Mouse (Mus musculus): ENCODE results near the gene Arhgef6.

Gene Arhgef6

DNA sequence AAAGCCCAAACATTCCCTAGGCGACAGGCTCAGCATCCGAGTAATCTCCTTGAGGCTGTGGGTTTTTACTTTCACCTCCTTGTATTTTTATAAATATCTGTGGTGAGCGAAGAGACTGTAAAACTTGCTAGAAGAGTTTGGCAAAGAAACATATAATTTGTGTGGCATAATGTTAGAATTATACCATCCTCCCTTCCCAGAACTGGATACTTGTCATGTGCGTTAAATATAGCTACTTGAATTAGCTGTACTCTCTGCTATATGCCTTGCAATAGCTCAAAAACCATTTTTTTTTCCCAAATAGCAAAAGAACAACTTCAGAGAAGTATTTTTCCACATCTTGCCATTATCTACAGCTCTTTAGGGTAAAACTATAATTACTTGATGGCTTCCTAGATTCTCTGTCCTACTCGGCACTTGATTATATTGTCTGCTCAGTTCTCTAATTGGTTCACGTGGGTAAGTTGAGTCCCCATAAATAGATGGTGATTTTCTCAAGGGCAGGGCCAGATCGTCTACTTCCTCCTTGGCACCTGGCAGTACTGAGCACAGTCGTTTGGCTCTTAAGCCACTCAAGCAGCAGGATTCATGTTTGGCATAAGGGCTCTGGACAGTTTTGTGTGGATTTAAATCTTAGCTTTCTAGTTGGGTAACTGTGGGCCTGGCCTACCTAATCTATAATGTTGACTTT lies 35.2 kb downstream of the Arhgef6 start:
- no peak for DNase-seq (ENCODE audit: low read depth, low spot score)

DNA sequence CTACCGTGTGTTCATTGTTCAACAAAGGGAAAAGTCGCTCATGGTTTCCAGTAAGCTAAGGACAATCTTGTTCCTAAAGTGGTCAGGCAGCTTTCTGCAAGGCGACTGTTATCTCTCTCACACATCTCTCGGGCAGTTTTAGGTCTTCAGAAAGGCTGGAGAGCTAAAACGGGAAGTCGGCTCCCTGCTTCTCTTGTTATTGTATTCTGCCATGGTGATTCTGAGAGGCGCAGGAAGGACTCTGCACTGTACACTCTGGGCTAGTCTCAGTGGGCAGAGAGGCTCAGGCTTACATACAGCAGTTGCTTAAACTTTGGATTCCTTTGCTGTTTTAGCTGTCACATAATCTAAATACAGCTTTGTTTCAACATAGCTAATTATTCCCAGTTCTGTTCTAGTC lies 39.6 kb downstream of the Arhgef6 start:
- no peak for DNase-seq (ENCODE audit: low read depth, low spot score)

DNA sequence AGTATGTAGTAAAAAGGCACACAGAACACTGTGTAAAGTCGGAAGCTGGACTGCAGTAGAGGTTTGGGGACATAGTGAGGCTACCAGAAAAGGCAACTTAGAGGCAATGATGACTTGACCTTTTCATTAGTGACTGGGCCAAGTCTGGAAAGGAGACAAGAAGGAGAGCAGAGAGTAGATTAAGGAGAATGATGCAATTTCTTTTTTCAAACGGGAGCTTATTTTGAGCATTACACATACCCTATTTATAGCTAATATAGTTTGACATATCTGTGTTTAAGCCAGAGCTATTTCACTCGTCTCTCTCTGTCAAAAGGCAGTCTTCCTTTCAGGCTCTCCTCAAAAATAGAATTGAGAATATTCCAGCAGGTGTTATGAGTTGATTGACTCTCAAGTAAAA lies 50.1 kb downstream of the Arhgef6 start:
- DNase-seq (ENCODE audit: low read depth, low spot score), result no peak

- no peak for DNase-seq (ENCODE audit: low read depth, low spot score)
These were observed 52.2 kb downstream of the Arhgef6 start for GRCm38 (mm10) chrX:57286281-57286680.

DNA sequence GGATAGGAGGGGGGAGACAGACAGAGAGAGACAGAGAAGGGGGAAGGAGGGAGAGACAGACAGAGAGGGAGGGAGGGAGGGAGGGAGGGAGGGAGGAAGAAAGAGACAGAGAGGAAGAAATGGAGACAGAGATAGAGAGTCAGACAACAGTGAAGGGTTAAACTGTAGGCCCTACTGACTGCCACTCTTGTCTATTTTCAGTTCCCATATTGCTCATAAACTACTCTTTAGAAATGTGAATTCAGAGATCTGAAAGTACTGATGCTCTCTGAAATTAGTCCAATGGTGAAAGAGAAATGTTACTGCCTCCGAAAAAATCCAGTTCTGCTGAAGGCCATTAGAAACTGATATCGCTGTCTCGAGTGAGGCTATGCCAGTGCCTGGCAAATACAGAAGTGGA lies 56.3 kb downstream of the Arhgef6 start:
- no peak for DNase-seq (ENCODE audit: low read depth, low spot score)

DNA sequence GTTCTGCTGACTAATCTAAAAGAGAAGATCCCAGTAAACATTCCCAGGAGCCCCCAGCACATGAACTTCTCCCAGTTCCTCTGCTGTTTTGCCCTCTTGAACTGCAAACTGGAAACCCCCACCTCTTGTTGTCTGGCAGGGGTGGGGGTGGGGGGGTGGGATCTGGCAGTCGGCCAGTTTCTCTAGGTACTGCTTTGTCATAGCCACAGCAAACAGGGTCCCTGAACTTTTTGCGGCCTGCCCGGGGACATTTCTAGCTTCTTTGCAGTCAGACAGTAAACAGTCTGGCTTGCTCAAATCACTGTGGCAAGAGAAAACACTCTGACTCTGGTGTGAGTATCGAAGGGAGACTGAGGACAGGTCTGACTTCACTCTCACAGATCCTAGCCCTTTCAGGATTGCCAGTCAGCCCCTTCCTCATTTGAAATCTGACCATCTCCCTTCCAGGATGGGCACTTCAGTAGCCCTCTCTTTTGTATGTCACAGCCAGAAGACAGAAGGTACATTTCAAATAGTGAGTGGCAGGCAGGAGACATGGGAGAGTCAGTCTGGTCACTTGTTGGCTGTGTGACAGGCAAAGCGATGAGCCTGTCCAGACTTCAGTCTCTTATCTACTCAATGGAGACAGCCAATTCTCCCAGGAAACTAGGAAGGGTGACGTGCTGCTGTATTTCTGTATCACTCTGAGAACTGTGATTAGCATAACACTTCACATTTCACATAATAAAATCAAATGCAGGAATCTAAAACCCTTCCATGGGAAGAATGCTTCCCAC lies 60.8 kb downstream of the Arhgef6 start:
- DNase-seq (ENCODE audit: low read depth, low spot score), result no peak

DNA sequence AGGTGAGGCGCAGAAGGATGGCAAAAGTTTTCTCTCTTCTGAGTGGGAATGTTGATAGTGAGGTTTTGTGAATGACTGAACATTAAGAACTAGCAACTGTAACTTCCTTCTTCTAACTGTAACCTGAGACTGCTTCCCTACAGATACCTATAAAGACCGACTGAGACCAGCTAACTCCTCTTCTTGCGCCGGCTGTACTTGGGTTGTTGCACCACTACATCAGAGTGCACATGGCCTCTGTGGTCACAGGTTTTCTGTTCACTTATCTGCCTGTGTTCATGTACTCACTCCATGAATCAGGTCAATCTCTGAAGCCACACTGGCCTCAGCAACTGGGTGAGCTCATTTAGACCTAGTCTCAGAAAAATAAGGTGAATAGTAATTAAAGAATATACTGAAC lies 75.0 kb downstream of the Arhgef6 start:
- no peak for DNase-seq (ENCODE audit: low read depth, low spot score)

- peak; percentile 6 for DNase-seq (ENCODE audit: low read depth, low spot score)
These were observed 77.8 kb downstream of the Arhgef6 start for GRCm38 (mm10) chrX:57260744-57261143.

- no peak for DNase-seq (ENCODE audit: low read depth, low spot score)
These were observed 85.0 kb downstream of the Arhgef6 start for GRCm38 (mm10) chrX:57253329-57254055.

DNA sequence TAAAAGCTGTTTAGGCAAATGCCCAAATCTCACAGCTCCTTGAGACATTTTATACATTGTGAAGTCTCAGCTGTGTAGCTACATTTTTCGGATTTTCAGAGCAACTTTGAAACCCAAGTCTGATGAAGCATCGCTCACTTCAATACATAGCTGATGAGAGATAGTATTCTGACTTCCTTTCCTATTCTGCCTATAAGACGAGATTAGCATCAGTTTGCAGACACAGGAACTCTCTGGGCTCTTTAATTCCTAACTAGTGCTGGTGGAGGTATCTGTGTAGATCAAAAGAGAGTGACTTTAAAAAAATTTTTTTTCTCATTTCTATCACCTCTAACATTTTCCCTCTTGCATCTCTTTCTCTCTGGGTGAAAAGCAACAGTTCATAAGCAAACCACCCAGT lies 100.0 kb downstream of the Arhgef6 start:
- no peak for DNase-seq (ENCODE audit: low read depth, low spot score)

- no peak for DNase-seq (ENCODE audit: low read depth, low spot score)
These were observed 102.5 kb downstream of the Arhgef6 start for GRCm38 (mm10) chrX:57235982-57236381.

DNA sequence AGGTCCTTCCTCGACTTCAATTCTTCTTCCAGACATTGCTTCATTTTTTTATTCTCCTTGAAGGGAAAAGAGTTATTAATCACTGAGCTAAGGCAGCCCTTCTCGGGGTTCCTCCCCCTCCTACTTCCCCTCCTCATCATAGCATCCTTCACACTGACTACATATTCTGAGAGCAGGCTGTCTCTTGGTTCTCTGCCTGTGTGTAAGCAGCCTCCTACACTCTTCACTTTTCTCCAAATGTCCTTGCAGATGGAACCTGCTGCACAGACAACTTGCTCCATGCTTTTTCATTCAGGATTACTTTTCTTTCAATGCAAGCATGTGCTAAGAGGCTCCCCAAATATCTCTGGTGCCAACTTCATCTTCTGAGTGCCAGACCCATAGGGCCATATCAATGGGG lies 104.9 kb downstream of the Arhgef6 start:
- DNase-seq (ENCODE audit: low read depth, low spot score), result no peak

DNA sequence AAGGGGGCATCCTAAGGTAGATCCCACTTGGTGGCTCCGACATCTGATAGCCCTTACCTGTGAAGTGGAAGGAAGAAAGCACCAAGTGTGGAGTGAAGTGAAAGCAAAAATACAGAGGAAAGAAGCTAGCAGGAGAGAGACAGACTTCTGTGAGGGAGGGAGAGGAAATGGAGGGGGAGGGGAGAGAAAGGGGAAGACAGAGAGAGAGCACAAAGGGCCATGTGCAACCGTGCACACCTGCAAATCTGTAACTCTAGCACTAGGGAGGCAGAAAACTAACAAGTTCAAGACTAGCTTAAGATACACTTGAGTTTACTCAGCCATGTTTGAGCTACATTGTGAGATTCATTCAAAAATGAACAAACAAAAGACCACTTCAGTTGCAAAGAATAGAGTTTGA lies 110.4 kb downstream of the Arhgef6 start:
- DNase-seq (ENCODE audit: low read depth, low spot score), result no peak

- DNase-seq (ENCODE audit: low read depth, low spot score), result no peak
These were observed 115.2 kb downstream of the Arhgef6 start for GRCm38 (mm10) chrX:57223301-57223700.

DNA sequence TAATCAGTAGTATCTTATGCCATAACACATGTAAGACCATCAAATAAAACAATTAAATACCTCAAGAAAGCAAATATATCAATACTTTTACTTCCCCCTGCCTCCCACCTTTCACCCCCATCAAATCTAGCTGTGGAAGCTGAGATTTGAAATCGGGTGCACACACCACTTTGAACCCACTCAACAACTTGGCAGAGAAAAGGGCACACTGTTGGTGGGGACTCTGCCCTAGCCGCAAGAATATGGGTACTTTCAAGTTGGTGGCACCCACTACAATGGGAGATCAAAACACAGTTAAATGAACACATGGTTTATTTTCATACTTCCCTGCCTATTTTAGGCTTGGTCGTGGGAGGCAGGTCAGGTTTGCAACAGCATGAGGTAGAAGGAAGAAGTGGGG lies 116.6 kb downstream of the Arhgef6 start:
- no peak for DNase-seq (ENCODE audit: low read depth, low spot score)

DNA sequence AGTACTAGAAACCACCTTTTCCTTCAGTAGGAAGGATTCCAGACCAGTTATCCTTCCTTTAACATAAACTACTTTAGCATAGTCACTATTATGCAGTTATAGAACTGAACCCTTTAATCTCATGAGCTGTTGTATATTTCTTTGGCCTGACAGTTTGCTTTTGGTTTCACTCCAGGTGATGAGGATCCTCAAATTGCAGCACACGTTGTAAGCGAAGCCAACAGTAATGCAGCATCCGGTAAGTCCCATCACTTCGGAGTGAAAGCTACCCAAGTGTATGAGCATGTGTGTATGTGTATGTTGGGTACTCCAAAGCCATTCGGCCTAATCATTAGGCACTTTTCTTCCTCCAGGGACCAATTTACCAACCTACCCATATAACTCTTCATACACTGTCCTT lies 119.0 kb downstream of the Arhgef6 start:
- DNase-seq (ENCODE audit: low read depth, low spot score), result no peak

GRCm38 (mm10) chrX:57216271-57216670 lies 122.3 kb downstream of the Arhgef6 start:
- no peak for DNase-seq (ENCODE audit: low read depth, low spot score)

DNA sequence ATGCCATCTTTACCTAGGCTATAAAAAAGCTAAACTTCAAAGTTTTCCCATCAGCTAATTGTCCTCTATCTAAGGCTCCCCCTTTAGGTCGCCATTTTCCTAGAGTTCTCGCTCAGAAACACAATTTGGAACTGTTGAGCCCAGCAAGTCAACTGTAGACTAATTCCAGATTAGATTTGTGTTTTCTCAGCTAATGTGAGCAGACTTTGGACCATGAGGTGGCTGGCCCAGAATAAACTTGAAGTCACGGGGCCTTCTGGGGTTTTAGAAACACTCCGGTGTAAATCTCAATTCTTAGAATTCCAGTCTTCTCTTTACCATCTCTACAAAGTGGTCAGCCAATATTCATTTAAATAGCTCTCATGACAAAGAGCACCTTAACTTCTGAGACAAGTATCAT lies 123.0 kb downstream of the Arhgef6 start:
- DNase-seq (ENCODE audit: low read depth, low spot score), result no peak

- no peak for DNase-seq (ENCODE audit: low read depth, low spot score)
These were observed 125.7 kb downstream of the Arhgef6 start for GRCm38 (mm10) chrX:57212862-57213261.

- DNase-seq (ENCODE audit: low read depth, low spot score), result no peak
These were observed 126.7 kb downstream of the Arhgef6 start, which contains the start of gene Cd40lg for GRCm38 (mm10) chrX:57211876-57212275. Cd40lg (plus strand) TSS chrX:57212143.

GRCm38 (mm10) chrX:57210591-57210990 lies 127.9 kb downstream of the Arhgef6 start:
- no peak for DNase-seq (ENCODE audit: low read depth, low spot score)

- DNase-seq (ENCODE audit: low read depth, low spot score), result no peak
These were observed 138.1 kb downstream of the Arhgef6 start for GRCm38 (mm10) chrX:57200397-57200796.

- DNase-seq (ENCODE audit: low read depth, low spot score), result no peak
These were observed 140.5 kb downstream of the Arhgef6 start for GRCm38 (mm10) chrX:57198036-57198435.
